ENCODE assay signal across 8 mouse cellular contexts in the genomic region with DNA sequence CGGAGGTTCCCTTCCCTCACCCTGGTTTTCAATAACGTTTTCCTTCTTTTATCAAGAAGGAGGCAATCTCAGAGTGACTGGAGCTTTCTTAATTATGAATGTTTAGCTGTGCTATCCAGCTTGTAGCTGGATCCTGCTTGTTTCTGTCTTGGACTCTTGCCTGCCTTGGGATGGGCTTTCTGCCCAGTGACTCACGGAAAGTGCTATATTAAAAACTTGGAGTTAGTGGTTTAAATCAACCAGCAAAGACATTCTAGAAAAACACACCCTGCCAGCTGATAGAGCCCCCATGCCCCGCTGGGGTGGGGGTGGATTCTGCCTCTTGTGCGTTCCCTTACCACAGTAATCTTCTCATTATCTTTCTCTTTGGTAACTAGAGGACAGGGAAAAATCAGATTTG.
DNase-seq lines count a peak whose midpoint lies in the region; ATAC-seq and TF ChIP-seq lines count a peak whose summit lies in the region.

No protein-coding gene starts in this region.

- H3K4me3 ChIP-seq in limb, embryonic 13.5 days = no peak overlapping the region
- H3K4me3 ChIP-seq in limb, embryonic 10.5 days = no peak overlapping the region
- H3K4me3 ChIP-seq in stomach, embryonic 16.5 days (replicated peaks; ENCODE audit: low read length) = no peak overlapping the region
- no peak overlapping the region for H3K4me3 ChIP-seq in thymus, adult 2 months (ENCODE audit: control insufficient read depth, insufficient read depth, low read length)

- H3K27me3 ChIP-seq in limb, embryonic 13.5 days = no peaks in the 10 kb centered on the region
- peaks cover 13% of the 10 kb centered on the region for H3K27me3 ChIP-seq in limb, embryonic 10.5 days (ENCODE audit: low read depth, poor library complexity, severe bottlenecking)
- no peaks in the 10 kb centered on the region for H3K27me3 ChIP-seq in stomach, embryonic 16.5 days (ENCODE audit: control insufficient read depth, insufficient read depth, low read length)
- no peaks in the 10 kb centered on the region for H3K27me3 ChIP-seq in thymus, adult 2 months (ENCODE audit: control insufficient read depth, insufficient read depth, low read length)

- DNase-seq in limb, embryonic 10.5 days (ENCODE audit: low spot score) = no peak
- DNase-seq in frontal cortex, postnatal 36 days (ENCODE audit: low spot score in 2 of 2) = peak; percentile 86 to 93
- DNase-seq in kidney, adult 8-10 months = peak; percentile 68 to 80
- peak; percentile 68 for DNase-seq in left cerebral cortex, postnatal 4 days
- no peak for DNase-seq in natural killer cell, adult 2 months (ENCODE audit: low spot score in 2 of 2)
- no peak for DNase-seq in thymus, adult 2 months

- H3K9ac ChIP-seq in limb, embryonic 13.5 days = no peak overlapping the region
- peak overlapping the region; percentile 25; the same call in 1 of the 2 replicates for H3K9ac ChIP-seq in stomach, embryonic 16.5 days (ENCODE audit: low read length)

- no peak for TF ChIP-seq CTCF in thymus, adult 2 months (IDR thresholded peaks at IDR 0.05; ENCODE audit: borderline replicate concordance, control insufficient read depth, extremely low read depth, insufficient read depth, low read length, poor library complexity)

- H3K4me1 ChIP-seq in limb, embryonic 13.5 days = peaks cover 33% of the 10 kb centered on the region
- peaks cover 45% of the 10 kb centered on the region for H3K4me1 ChIP-seq in limb, embryonic 10.5 days
- H3K4me1 ChIP-seq in stomach, embryonic 16.5 days (ENCODE audit: control insufficient read depth, insufficient read depth, low read length) = peaks cover 29% of the 10 kb centered on the region
- peaks cover 17% of the 10 kb centered on the region; the same call in 1 of the 2 replicates for H3K4me1 ChIP-seq in thymus, adult 2 months (replicated peaks; ENCODE audit: control insufficient read depth, insufficient read depth, low read length)

- intact Hi-C loops in left cerebral cortex, postnatal 4 days (cut with DNase I) = no loop called here

- 0 out of 2 replicates have a peak, but pooled peaks have one; percentile 44 for ATAC-seq in limb, embryonic 13.5 days (ENCODE audit: low FRiP score, low read depth)
- ATAC-seq in stomach, embryonic 16.5 days (ENCODE audit: insufficient read depth, low FRiP score) = peak; percentile 43; the same call in 1 of the 2 replicates

- no peak for TF ChIP-seq POLR2A in thymus, adult 2 months (IDR thresholded peaks at IDR 0.05; ENCODE audit: control insufficient read depth, extremely low read depth, insufficient read depth, low read length, poor library complexity)

- H3K9me3 ChIP-seq in limb, embryonic 13.5 days = no peaks in the 10 kb centered on the region
- H3K9me3 ChIP-seq in limb, embryonic 10.5 days (replicated peaks) = no peaks in the 10 kb centered on the region
- H3K9me3 ChIP-seq in stomach, embryonic 16.5 days (replicated peaks; ENCODE audit: control insufficient read depth, low read length) = no peaks in the 10 kb centered on the region

- no peak overlapping the region for H3K27ac ChIP-seq in limb, embryonic 13.5 days
- no peak overlapping the region for H3K27ac ChIP-seq in limb, embryonic 10.5 days
- H3K27ac ChIP-seq in stomach, embryonic 16.5 days (ENCODE audit: low read length) = peak overlapping the region; percentile 78
- H3K27ac ChIP-seq in thymus, adult 2 months (ENCODE audit: control insufficient read depth, insufficient read depth, low read length) = no peak overlapping the region

- H3K4me2 ChIP-seq in limb, embryonic 13.5 days (replicated peaks) = peak overlapping the region; percentile 15
- peak overlapping the region; percentile 31; the same call in 1 of the 2 replicates for H3K4me2 ChIP-seq in stomach, embryonic 16.5 days (ENCODE audit: low read depth, low read length)

- WGBS in limb, embryonic 13.5 days = 34% methylated on average over 5 of the region's 5 CpGs
- WGBS in limb, embryonic 10.5 days = 47% methylated on average over 5 of the region's 5 CpGs
- WGBS in stomach, embryonic 16.5 days = 13% methylated on average over 5 of the region's 5 CpGs
- 87% methylated on average over 5 of the region's 5 CpGs for WGBS in thymus, adult 2 months

- no peaks in the 10 kb centered on the region for H3K36me3 ChIP-seq in limb, embryonic 13.5 days
- no peaks in the 10 kb centered on the region for H3K36me3 ChIP-seq in limb, embryonic 10.5 days
- H3K36me3 ChIP-seq in stomach, embryonic 16.5 days (ENCODE audit: control insufficient read depth, insufficient read depth, low read length) = no peaks in the 10 kb centered on the region
- H3K36me3 ChIP-seq in thymus, adult 2 months (ENCODE audit: control insufficient read depth, insufficient read depth, low read length) = no peaks in the 10 kb centered on the region

Comparison
In these comparisons a context has a peak if more than half of its experiments do, and no peak if none do; other contexts are left out.
1. DNase-seq: peak in frontal cortex, postnatal 36 days (2 of 2), kidney, adult 8-10 months (2 of 2) and left cerebral cortex, postnatal 4 days (single experiment); none in limb, embryonic 10.5 days (single experiment), natural killer cell, adult 2 months (0 of 2) and thymus, adult 2 months (single experiment).